Mouse (Mus musculus) embryonic fibroblast, embryonic 13.5 days (primary cell): ENCODE measurements around the gene Npnt. TPM values are rescaled to one million over a fixed set of nuclear protein-coding genes. Genes with fewer than 3 reads are reported as not detected.

ENCODE experiments used
- H3K27ac ChIP-seq: 2 replicates; pipeline ENCODE4 v1.5.1; 2012; ENCODE audit warnings: low read length, control low read depth, inconsistent platforms; ENCODE audit not compliant: insufficient read depth
- H3K4me1 ChIP-seq: 2 replicates; pipeline ENCODE4 v1.6.1; 2011; ENCODE audit warnings: low read length; ENCODE audit not compliant: control insufficient read depth, insufficient read depth
- H3K4me3 ChIP-seq: 2 replicates; pipeline ENCODE4 v1.5.1; 2011; ENCODE audit warnings: mild to moderate bottlenecking, control low read depth, low read length; ENCODE audit not compliant: insufficient read depth
- CTCF ChIP-seq: IDR thresholded peaks from 2 replicates; pipeline ENCODE4 v1.5.1; 2011; ENCODE audit warnings: mild to moderate bottlenecking, control low read depth, low read length, moderate library complexity, borderline replicate concordance; ENCODE audit not compliant: insufficient read depth
- POLR2A ChIP-seq: IDR thresholded peaks from 2 replicates; pipeline ENCODE4 v1.6.1; 2011; ENCODE audit warnings: low read depth, mild to moderate bottlenecking, control low read depth, low read length, moderate library complexity
- polyA plus RNA-seq: library from polyadenylated mRNA; stranded (reverse); fragments of >200 nt; gene quantifications from 2 replicates; pipeline ENCODE4 v1.2.4, GENCODE M21; 2011; ENCODE audit warnings: low read depth; ENCODE audit not compliant: missing spikeins, insufficient read length

Gene Npnt
- polyA plus RNA-seq, 1 experiment = 22.5 TPM

- no peak for TF ChIP-seq POLR2A
- no peak for TF ChIP-seq CTCF
These were observed 34.4 kb downstream of the Npnt start for GRCm38 (mm10) chr3:132915661-132916060.

GRCm38 (mm10) chr3:132912420-132912819 lies 37.7 kb downstream of the Npnt start:
- Histone ChIP-seq H3K27ac (no peak overlapping the region), H3K4me1 (peaks cover 4% of the 10 kb centered on the region; the same call in 1 of the 2 replicates), H3K4me3 (no peak overlapping the region)
- TF ChIP-seq POLR2A = no peak
- no peak for TF ChIP-seq CTCF

More at GRCm38 (mm10) chr3:132915661-132916060, 34.4 kb downstream of the Npnt start:
- peaks cover 4% of the 10 kb centered on the region; the same call in 1 of the 2 replicates for H3K4me1 ChIP-seq
- H3K4me3 ChIP-seq = no peak overlapping the region
- no peak overlapping the region for H3K27ac ChIP-seq

DNA sequence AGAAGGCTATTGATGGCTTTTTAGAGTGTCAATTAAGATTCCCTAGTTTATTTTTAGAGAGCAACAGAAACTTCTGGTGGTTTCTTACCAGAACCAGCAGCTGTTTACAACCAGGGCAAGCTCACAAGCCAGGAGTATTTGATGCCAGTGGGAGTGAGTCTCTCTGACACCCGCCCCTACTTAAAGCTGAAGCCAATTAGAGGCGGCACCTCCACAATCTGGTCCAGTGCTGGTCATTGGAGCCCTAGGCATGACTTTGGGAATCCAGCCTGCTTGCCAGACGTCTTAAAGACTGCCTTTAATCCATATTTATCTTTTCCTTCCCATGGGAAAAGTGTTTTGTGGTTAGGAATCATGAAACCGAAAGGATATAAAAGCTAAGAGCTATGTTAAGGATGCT lies 38.4 kb downstream of the Npnt start:
- peaks cover 4% of the 10 kb centered on the region; the same call in 1 of the 2 replicates for H3K4me1 ChIP-seq
- TF ChIP-seq CTCF (no peak), POLR2A (no peak)
- no peak overlapping the region for H3K4me3 ChIP-seq
- H3K27ac ChIP-seq = no peak overlapping the region

DNA sequence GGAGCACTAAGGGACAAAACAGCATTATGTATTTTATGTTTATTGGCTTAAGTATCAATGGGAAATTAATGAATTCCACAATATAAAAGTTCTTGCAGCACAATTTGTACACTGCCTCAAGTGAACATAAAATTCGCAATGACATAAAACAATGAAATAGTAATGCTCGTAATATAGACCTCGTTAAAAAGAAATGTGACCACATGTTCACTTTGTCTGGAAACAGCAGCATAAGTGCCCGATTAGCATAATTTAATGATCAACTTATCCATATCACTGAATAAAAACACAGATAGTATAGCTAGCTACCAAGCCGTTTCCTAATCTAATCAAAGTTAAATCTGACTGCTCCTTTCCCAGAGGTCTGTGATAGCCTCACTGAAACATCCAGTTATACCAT lies 39.4 kb downstream of the Npnt start:
- TF ChIP-seq POLR2A (no peak), CTCF (no peak)
- Histone ChIP-seq H3K27ac (no peak overlapping the region), H3K4me1 (peaks cover 2% of the 10 kb centered on the region; the same call in 1 of the 2 replicates), H3K4me3 (no peak overlapping the region)

- Histone ChIP-seq H3K27ac (no peak overlapping the region), H3K4me1 (no peaks in the 10 kb centered on the region; the same call in 1 of the 2 replicates), H3K4me3 (no peak overlapping the region)
- TF ChIP-seq CTCF (no peak), POLR2A (no peak)
These were observed 40.4 kb downstream of the Npnt start for GRCm38 (mm10) chr3:132909736-132910135.

GRCm38 (mm10) chr3:132907506-132908203 lies 42.4 kb downstream of the Npnt start:
- TF ChIP-seq CTCF = no peak
- TF ChIP-seq POLR2A = no peak
- Histone ChIP-seq H3K4me3 (no peak overlapping the region), H3K4me1 (no peaks in the 10 kb centered on the region; the same call in 1 of the 2 replicates), H3K27ac (no peak overlapping the region)

DNA sequence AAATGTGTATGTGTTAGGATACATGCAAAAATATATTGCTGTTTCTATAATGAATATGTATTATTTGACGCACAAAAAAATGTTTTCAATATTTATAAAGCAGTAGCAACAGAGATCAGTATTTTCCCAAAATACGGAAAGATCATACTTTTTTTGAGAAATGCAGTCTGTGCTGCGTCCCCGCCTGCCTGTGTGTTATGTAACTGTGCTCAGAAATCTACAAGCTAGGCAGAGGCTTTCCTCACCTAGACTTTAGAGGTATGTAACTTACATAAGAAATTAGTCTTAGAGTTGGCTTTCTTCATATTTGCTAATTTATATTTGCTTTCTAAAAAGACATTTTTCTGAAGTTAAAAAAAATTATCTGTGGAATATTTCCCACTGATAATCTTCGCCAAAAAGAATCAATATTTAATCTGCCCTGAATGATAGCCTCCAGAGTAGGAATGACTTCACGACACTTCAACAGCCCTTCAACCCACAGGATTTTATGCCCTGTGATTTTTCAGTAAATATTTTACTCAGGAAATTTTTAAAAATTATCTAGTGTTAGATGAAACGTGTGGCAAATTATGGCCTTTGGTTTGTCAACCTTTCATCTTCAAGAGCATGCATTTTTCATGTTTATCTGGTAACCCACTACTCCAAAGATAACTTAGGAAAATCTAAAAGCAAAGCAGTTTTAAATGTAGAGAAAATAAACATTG lies 44.7 kb downstream of the Npnt start:
- TF ChIP-seq POLR2A = no peak
- no peak for TF ChIP-seq CTCF
- no peak overlapping the region for H3K27ac ChIP-seq
- H3K4me3 ChIP-seq = no peak overlapping the region
- no peaks in the 10 kb centered on the region; the same call in 1 of the 2 replicates for H3K4me1 ChIP-seq

GRCm38 (mm10) chr3:132903386-132903785 lies 46.7 kb downstream of the Npnt start:
- no peak overlapping the region for H3K4me3 ChIP-seq
- no peak overlapping the region for H3K27ac ChIP-seq
- H3K4me1 ChIP-seq = no peaks in the 10 kb centered on the region
- TF ChIP-seq POLR2A = no peak
- TF ChIP-seq CTCF = no peak

GRCm38 (mm10) chr3:132902921-132903320 lies 47.2 kb downstream of the Npnt start:
- Histone ChIP-seq H3K4me1 (no peaks in the 10 kb centered on the region), H3K4me3 (no peak overlapping the region), H3K27ac (no peak overlapping the region)
- TF ChIP-seq POLR2A = no peak

- no peak overlapping the region for H3K4me3 ChIP-seq
- H3K27ac ChIP-seq = no peak overlapping the region
- TF ChIP-seq CTCF (no peak), POLR2A (no peak)
- H3K4me1 ChIP-seq = no peaks in the 10 kb centered on the region
These were observed 47.9 kb downstream of the Npnt start for GRCm38 (mm10) chr3:132902206-132902605.
